Mouse (Mus musculus): Measurements from ENCODE around the gene Dusp14. TPM values are rescaled to one million over a fixed set of nuclear protein-coding genes. Genes with fewer than 3 reads are reported as not detected.

The Dusp14 gene
- polyA plus RNA-seq, 1 experiment from 2014 or later = 28.0 TPM

GRCm38 (mm10) chr11:84011576-84011975 lies 57.5 kb downstream of the Dusp14 start:
- WGBS = 18% methylated on average over 2 of the region's 2 CpGs

DNA sequence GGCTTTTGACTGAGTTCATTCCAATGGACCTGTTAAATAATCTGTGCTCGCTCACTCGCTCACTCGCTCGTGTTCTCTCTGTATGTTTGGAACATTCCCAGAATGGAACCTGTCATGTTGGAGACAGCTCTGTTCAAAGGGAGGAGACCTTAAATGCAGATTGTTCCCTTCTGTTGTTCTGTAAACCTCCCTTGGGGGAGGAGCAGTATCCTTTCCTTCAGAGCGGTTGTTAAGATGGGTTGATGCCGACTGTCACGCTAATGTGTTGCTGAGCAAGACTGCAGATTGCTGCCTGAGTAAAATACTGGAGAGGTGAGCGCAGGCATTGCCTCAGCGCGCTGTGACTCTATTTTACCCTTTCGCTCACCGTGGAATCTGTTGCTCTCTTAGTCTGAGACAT lies 58.0 kb downstream of the Dusp14 start:
- H3K9ac ChIP-seq (replicated peaks; ENCODE audit: low read depth, low read length) = peak overlapping the region; percentile 20
- WGBS = 11% methylated on average over 12 of the region's 12 CpGs
- peak overlapping the region; percentile 39 for H3K4me2 ChIP-seq (ENCODE audit: low read length)
- peaks cover 18% of the 10 kb centered on the region for H3K36me3 ChIP-seq (ENCODE audit: control insufficient read depth, insufficient read depth)
- no peaks in the 10 kb centered on the region for H3K27me3 ChIP-seq (replicated peaks; ENCODE audit: control insufficient read depth, insufficient read depth, low read length)
- ATAC-seq = peak; percentile 71
- peak overlapping the region; percentile 75 for H3K27ac ChIP-seq (ENCODE audit: low read length)
- H3K4me1 ChIP-seq (replicated peaks; ENCODE audit: control insufficient read depth, insufficient read depth, low read length) = peaks cover 39% of the 10 kb centered on the region
- no peaks in the 10 kb centered on the region for H3K9me3 ChIP-seq (ENCODE audit: control insufficient read depth, low read length)
- peak overlapping the region; percentile 14; the same call in 1 of the 2 replicates for H3K4me3 ChIP-seq (replicated peaks; ENCODE audit: low read length)

More at GRCm38 (mm10) chr11:84011576-84011975, 57.5 kb downstream of the Dusp14 start:
- no peak; the same call in 1 of the 2 replicates for ATAC-seq
- Histone ChIP-seq H3K27me3 (replicated peaks; ENCODE audit: control insufficient read depth, insufficient read depth, low read length) (no peaks in the 10 kb centered on the region), H3K4me1 (replicated peaks; ENCODE audit: control insufficient read depth, insufficient read depth, low read length) (peaks cover 39% of the 10 kb centered on the region), H3K9me3 (ENCODE audit: control insufficient read depth, low read length) (no peaks in the 10 kb centered on the region), H3K4me3 (replicated peaks; ENCODE audit: low read length) (peak overlapping the region; percentile 14; the same call in 1 of the 2 replicates), H3K27ac (ENCODE audit: low read length) (peak overlapping the region; percentile 75), H3K9ac (replicated peaks; ENCODE audit: low read depth, low read length) (peak overlapping the region; percentile 20), H3K4me2 (ENCODE audit: low read length) (peak overlapping the region; percentile 39), H3K36me3 (ENCODE audit: control insufficient read depth, insufficient read depth) (peaks cover 13% of the 10 kb centered on the region)

- Histone ChIP-seq H3K4me1 (replicated peaks; ENCODE audit: control insufficient read depth, insufficient read depth, low read length) (peaks cover 39% of the 10 kb centered on the region), H3K9ac (replicated peaks; ENCODE audit: low read depth, low read length) (no peak overlapping the region), H3K4me3 (replicated peaks; ENCODE audit: low read length) (no peak overlapping the region), H3K27me3 (replicated peaks; ENCODE audit: control insufficient read depth, insufficient read depth, low read length) (no peaks in the 10 kb centered on the region), H3K36me3 (ENCODE audit: control insufficient read depth, insufficient read depth) (peaks cover 19% of the 10 kb centered on the region), H3K9me3 (ENCODE audit: control insufficient read depth, low read length) (no peaks in the 10 kb centered on the region), H3K4me2 (ENCODE audit: low read length) (no peak overlapping the region), H3K27ac (ENCODE audit: low read length) (peak overlapping the region; percentile 7)
- WGBS = 44% methylated on average over 9 of the region's 9 CpGs
- ATAC-seq = no peak
Observed at GRCm38 (mm10) chr11:84010411-84010810, 58.6 kb downstream of the Dusp14 start.

DNA sequence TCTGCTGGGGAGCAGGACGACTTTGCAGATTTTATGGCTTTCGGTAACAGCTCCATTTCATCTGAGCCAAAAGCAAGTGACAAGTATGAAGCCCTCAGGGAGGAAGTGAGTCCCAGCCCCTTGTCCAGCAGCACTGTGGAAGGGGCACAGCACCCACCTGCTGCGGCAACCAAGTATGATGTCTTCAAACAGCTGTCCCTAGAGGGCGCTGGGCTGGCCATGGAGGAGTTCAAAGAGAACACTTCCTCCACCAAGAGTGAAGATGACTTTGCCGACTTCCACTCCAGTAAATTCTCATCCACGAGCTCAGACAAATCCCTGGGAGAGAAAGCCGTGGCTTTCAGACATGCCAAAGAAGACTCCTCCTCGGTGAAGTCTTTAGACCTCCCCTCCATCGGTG lies 60.1 kb downstream of the Dusp14 start:
- Histone ChIP-seq H3K9me3 (ENCODE audit: control insufficient read depth, low read length) (no peaks in the 10 kb centered on the region), H3K4me3 (replicated peaks; ENCODE audit: low read length) (no peak overlapping the region), H3K4me2 (ENCODE audit: low read length) (no peak overlapping the region), H3K4me1 (replicated peaks; ENCODE audit: control insufficient read depth, insufficient read depth, low read length) (peaks cover 39% of the 10 kb centered on the region), H3K27me3 (replicated peaks; ENCODE audit: control insufficient read depth, insufficient read depth, low read length) (no peaks in the 10 kb centered on the region), H3K27ac (ENCODE audit: low read length) (no peak overlapping the region), H3K36me3 (ENCODE audit: control insufficient read depth, insufficient read depth) (peaks cover 27% of the 10 kb centered on the region), H3K9ac (replicated peaks; ENCODE audit: low read depth, low read length) (no peak overlapping the region)
- no peak for ATAC-seq
- WGBS = 85% methylated on average over 9 of the region's 9 CpGs

GRCm38 (mm10) chr11:84003986-84004385 lies 65.1 kb downstream of the Dusp14 start:
- 88% methylated on average over 6 of the region's 6 CpGs for WGBS
- H3K36me3 ChIP-seq (ENCODE audit: control insufficient read depth, insufficient read depth) = peaks cover 40% of the 10 kb centered on the region

DNA sequence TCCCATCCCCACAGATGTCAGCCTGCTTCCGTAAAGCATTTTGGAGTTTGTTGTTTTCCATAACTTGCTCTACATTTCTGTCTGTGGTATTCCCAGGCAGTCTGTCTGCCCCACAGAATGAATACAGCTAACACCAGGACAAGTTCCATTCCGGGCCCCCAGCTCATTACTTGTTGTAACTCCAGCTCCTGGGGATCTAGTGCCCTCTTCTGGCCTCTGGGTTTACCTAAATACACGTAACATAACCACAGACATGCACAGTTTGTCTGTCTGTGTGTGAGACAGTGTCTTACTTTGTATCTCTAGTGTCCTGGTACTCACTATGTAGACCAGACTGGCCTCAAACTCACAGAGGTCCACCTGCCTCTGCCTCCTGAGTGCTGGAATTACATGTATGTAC lies 67.8 kb downstream of the Dusp14 start:
- 84% methylated on average over 3 of the region's 3 CpGs for WGBS
- H3K27ac ChIP-seq (ENCODE audit: low read length) = no peak overlapping the region
- no peak overlapping the region for H3K4me2 ChIP-seq (ENCODE audit: low read length)
- H3K27me3 ChIP-seq (replicated peaks; ENCODE audit: control insufficient read depth, insufficient read depth, low read length) = no peaks in the 10 kb centered on the region
- H3K4me1 ChIP-seq (replicated peaks; ENCODE audit: control insufficient read depth, insufficient read depth, low read length) = no peaks in the 10 kb centered on the region; the same call in 1 of the 2 replicates
- no peak overlapping the region for H3K9ac ChIP-seq (replicated peaks; ENCODE audit: low read depth, low read length)
- no peaks in the 10 kb centered on the region for H3K9me3 ChIP-seq (ENCODE audit: control insufficient read depth, low read length)
- H3K4me3 ChIP-seq (replicated peaks; ENCODE audit: low read length) = no peak overlapping the region
- H3K36me3 ChIP-seq (ENCODE audit: control insufficient read depth, insufficient read depth) = peaks cover 44% of the 10 kb centered on the region
- ATAC-seq = no peak

More at GRCm38 (mm10) chr11:84003986-84004385, 65.1 kb downstream of the Dusp14 start:
- Histone ChIP-seq H3K4me1 (replicated peaks; ENCODE audit: control insufficient read depth, insufficient read depth, low read length) (no peaks in the 10 kb centered on the region), H3K27ac (ENCODE audit: low read length) (no peak overlapping the region), H3K9ac (replicated peaks; ENCODE audit: low read depth, low read length) (no peak overlapping the region), H3K9me3 (ENCODE audit: control insufficient read depth, low read length) (no peaks in the 10 kb centered on the region), H3K4me3 (replicated peaks; ENCODE audit: low read length) (no peak overlapping the region), H3K4me2 (ENCODE audit: low read length) (no peak overlapping the region), H3K27me3 (replicated peaks; ENCODE audit: control insufficient read depth, insufficient read depth, low read length) (no peaks in the 10 kb centered on the region)
- ATAC-seq = no peak

DNA sequence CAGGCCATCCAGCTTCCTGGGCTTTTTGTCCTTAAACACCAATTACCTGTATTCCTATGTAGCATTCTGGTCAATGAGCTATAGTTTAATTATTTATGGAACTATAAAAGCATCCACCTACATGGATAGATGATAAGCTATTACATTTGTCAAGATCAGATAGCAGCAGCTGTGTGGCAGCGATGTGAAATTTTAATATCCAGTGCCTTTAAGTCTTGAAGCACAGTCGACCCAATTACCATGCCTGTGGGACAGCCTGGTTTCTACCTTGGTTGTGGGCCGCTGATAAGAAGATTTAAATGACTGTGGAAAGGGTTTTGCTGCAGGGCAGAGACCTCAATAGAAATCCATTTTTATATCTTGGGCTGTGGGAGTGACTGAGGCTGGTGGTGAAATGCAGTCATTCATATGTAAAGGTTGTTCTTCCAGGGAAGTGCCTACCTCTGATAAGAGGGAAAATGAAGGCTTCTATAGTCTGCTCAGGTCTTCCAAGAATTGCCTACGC lies 69.6 kb downstream of the Dusp14 start:
- Histone ChIP-seq H3K9me3 (ENCODE audit: control insufficient read depth, low read length) (no peaks in the 10 kb centered on the region), H3K4me3 (replicated peaks; ENCODE audit: low read length) (no peak overlapping the region), H3K9ac (replicated peaks; ENCODE audit: low read depth, low read length) (no peak overlapping the region), H3K36me3 (ENCODE audit: control insufficient read depth, insufficient read depth) (peaks cover 53% of the 10 kb centered on the region), H3K4me1 (replicated peaks; ENCODE audit: control insufficient read depth, insufficient read depth, low read length) (no peaks in the 10 kb centered on the region; the same call in 1 of the 2 replicates), H3K27ac (ENCODE audit: low read length) (no peak overlapping the region), H3K27me3 (replicated peaks; ENCODE audit: control insufficient read depth, insufficient read depth, low read length) (no peaks in the 10 kb centered on the region), H3K4me2 (ENCODE audit: low read length) (no peak overlapping the region)
- 88% methylated on average over 4 of the region's 4 CpGs for WGBS
- no peak for ATAC-seq

- no peaks in the 10 kb centered on the region; the same call in 1 of the 2 replicates for H3K4me1 ChIP-seq (replicated peaks; ENCODE audit: control insufficient read depth, insufficient read depth, low read length)
- peak; percentile 43; the same call in 1 of the 2 replicates for ATAC-seq
- H3K4me2 ChIP-seq (ENCODE audit: low read length) = no peak overlapping the region
- H3K27ac ChIP-seq (ENCODE audit: low read length) = no peak overlapping the region; the same call in 1 of the 2 replicates
- H3K27me3 ChIP-seq (replicated peaks; ENCODE audit: control insufficient read depth, insufficient read depth, low read length) = no peaks in the 10 kb centered on the region
- H3K36me3 ChIP-seq (ENCODE audit: control insufficient read depth, insufficient read depth) = peaks cover 54% of the 10 kb centered on the region
- no peak overlapping the region for H3K4me3 ChIP-seq (replicated peaks; ENCODE audit: low read length)
- WGBS = 13% methylated on average over 3 of the region's 3 CpGs
- H3K9me3 ChIP-seq (ENCODE audit: control insufficient read depth, low read length) = no peaks in the 10 kb centered on the region
- H3K9ac ChIP-seq (replicated peaks; ENCODE audit: low read depth, low read length) = no peak overlapping the region
Observed at GRCm38 (mm10) chr11:83998993-83999392, 70.1 kb downstream of the Dusp14 start.
